Mouse (Mus musculus) kidney, postnatal 4 days (tissue): ENCODE data around the gene Trmt1l.
"Not testable (repeated sequence)": the region's sequence is repeated elsewhere in the genome, so short reads cannot be mapped to it uniquely, and the experiment has no call there.

Experiments
- DNase-seq, 2 experiments: peaks; one replicate each; pipeline ENCODE4 v3.0.0; 2021; ENCODE audit warnings: mixed read lengths in 2 of 2

Gene Trmt1l

GRCm38 (mm10) chr1:151428263-151429221 lies at the start of gene Trmt1l, which contains the start of gene Swt1:
TSS of gene Trmt1l (plus strand) at chr1:151428542.
TSS of gene Swt1 (minus strand) at chr1:151428455.
- peak; percentile 96 to 98 for DNase-seq

GRCm38 (mm10) chr1:151390029-151390428 lies 38.3 kb upstream of the Trmt1l start:
- DNase-seq, result peak; percentile 56

- DNase-seq, result no peak
Measured at GRCm38 (mm10) chr1:151409827-151410226, 18.5 kb upstream of the Trmt1l start.

- DNase-seq, result no peak
Measured at GRCm38 (mm10) chr1:151422178-151422577, 6.2 kb upstream of the Trmt1l start.

- no peak for DNase-seq
Measured at GRCm38 (mm10) chr1:151426947-151427600, 1.3 kb upstream of the Trmt1l start.

- DNase-seq, result no peak
Measured at GRCm38 (mm10) chr1:151427888-151428262, 467 bp upstream of the Trmt1l start.

- no peak for DNase-seq
Measured at GRCm38 (mm10) chr1:151429316-151429715, 974 bp downstream of the Trmt1l start.

- no peak for DNase-seq
Measured at GRCm38 (mm10) chr1:151435431-151435830, 7.1 kb downstream of the Trmt1l start.

GRCm38 (mm10) chr1:151449866-151450265 lies 21.5 kb downstream of the Trmt1l start:
- DNase-seq, result no peak

GRCm38 (mm10) chr1:151450851-151451250 lies 22.5 kb downstream of the Trmt1l start:
- DNase-seq, result no peak

- DNase-seq, result no peak
Measured at GRCm38 (mm10) chr1:151451946-151452345, 23.6 kb downstream of the Trmt1l start.

GRCm38 (mm10) chr1:151457087-151457486 lies 28.7 kb downstream of the Trmt1l start:
- DNase-seq, result no peak

- peak in 1 of 2 experiments; percentile 22 for DNase-seq
Measured at GRCm38 (mm10) chr1:151461265-151461664, 32.9 kb downstream of the Trmt1l start.

GRCm38 (mm10) chr1:151464914-151465313 lies 36.6 kb downstream of the Trmt1l start:
- DNase-seq, result peak in 1 of 2 experiments; percentile 40

GRCm38 (mm10) chr1:151466571-151466970 lies 38.2 kb downstream of the Trmt1l start:
- DNase-seq, result no peak

- DNase-seq, result no peak
Measured at GRCm38 (mm10) chr1:151471429-151471828, 43.1 kb downstream of the Trmt1l start.

- not testable (repeated sequence) for DNase-seq
Measured at GRCm38 (mm10) chr1:151472386-151472785, 44.0 kb downstream of the Trmt1l start.

GRCm38 (mm10) chr1:151482497-151482896 lies 54.2 kb downstream of the Trmt1l start:
- DNase-seq, result no peak

GRCm38 (mm10) chr1:151483568-151483967 lies 55.2 kb downstream of the Trmt1l start:
- DNase-seq, result peak; percentile 28 to 32

GRCm38 (mm10) chr1:151484754-151485153 lies 56.4 kb downstream of the Trmt1l start:
- DNase-seq, result no peak

GRCm38 (mm10) chr1:151489806-151490205 lies 61.5 kb downstream of the Trmt1l start:
- no peak for DNase-seq

GRCm38 (mm10) chr1:151492419-151492818 lies 64.1 kb downstream of the Trmt1l start:
- no peak for DNase-seq

- DNase-seq, result no peak
Measured at GRCm38 (mm10) chr1:151493826-151494225, 65.5 kb downstream of the Trmt1l start.

- DNase-seq, result no peak
Measured at GRCm38 (mm10) chr1:151494711-151495110, 66.4 kb downstream of the Trmt1l start.
